Mouse (Mus musculus): ENCODE data around the gene Mprip.
A peak's percentile ranks its signal among the peaks of the same experiment; 100 is the strongest.

Gene Mprip

GRCm38 (mm10) chr11:59758191-59758985 is 97.3 kb downstream of the Mprip start:
- no peak for DNase-seq (ENCODE audit: extremely low spot score, low spot score)

GRCm38 (mm10) chr11:59759178-59759577 is 98.1 kb downstream of the Mprip start:
- no peak for DNase-seq (ENCODE audit: extremely low spot score, low spot score)

DNA sequence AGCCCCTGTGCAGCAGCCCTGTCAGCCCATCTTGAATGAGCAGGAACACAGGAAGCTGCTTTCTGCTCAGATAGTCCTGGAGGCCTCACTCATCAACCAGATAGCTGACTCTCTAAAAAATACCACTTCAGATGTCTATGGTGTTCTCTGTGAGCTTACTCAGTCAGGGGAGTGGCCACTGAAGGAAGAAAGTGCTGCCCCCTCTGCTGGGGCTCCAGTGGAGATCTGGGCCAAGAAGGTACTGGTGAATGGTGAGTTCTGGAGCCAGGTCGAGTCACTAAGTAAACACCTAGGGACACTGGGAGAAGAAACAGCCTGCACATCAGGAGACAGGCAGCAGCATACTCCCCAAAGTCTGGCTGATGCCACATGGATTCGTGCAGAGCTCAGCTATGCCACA is 98.5 kb downstream of the Mprip start:
- DNase-seq (ENCODE audit: extremely low spot score, low spot score): no peak

GRCm38 (mm10) chr11:59760796-59761195 is 99.7 kb downstream of the Mprip start:
- DNase-seq (ENCODE audit: extremely low spot score, low spot score): no peak

DNA sequence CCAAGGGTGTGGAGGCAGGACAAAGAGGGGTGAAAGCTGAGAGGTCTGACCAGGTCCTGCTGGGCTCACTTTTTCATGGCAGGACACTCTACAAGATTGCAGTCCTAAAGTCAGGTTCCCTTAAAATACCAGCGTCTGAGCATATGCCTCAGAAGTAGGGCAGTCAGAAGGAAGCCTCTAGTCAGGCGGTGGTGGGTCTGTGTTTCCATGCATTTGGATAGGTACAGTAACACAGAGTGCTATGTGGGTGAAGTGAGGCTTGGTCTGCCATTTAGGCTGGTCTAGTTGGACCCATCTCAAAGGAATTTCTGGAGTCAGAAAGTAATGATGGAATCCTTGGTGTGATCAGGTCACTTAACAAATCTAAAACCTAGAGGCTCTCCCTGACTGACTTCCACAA is 108.2 kb downstream of the Mprip start:
- DNase-seq (ENCODE audit: extremely low spot score, low spot score): no peak

- no peak for DNase-seq (ENCODE audit: extremely low spot score, low spot score)
These were observed 108.6 kb downstream of the Mprip start for GRCm38 (mm10) chr11:59769738-59770137.

DNA sequence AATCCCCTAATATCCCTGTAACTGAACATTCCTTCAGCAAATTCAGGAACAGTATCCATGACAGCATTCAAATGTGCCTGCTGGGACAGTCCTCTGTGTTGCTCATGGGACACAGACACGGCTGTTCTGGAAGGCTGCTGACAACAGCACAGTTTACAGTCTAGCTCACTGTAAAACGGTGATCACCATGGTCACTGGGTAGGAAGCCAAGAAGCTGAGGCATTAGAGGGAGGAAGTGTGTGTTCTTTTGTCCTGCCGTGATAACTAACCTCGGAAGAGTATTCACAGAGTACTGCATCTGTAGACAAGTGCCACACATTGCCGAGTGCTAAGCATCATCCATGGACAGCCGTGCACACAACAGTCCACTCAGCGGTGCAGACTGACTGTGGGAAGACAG is 109.6 kb downstream of the Mprip start:
- no peak for DNase-seq (ENCODE audit: extremely low spot score, low spot score)

DNA sequence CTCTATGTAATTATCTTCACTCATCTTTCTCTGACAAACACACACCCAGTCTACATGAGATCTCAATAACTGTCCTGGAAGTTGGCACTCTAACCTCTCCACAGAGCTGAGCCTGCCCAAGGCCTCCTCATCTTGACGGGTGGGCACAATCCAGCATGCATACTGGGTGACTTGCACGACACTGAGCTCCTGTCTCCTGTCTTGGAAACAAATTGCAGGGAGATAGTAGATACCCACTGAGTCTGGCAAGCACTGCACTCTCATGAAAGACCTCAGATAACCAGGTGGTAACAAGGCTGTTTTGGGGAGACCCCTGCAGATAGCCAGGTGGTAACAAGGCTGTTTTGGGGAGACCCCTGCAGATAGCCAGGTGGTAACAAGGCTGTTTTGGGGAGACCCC is 111.2 kb downstream of the Mprip start:
- DNase-seq (ENCODE audit: extremely low spot score, low spot score): no peak

DNA sequence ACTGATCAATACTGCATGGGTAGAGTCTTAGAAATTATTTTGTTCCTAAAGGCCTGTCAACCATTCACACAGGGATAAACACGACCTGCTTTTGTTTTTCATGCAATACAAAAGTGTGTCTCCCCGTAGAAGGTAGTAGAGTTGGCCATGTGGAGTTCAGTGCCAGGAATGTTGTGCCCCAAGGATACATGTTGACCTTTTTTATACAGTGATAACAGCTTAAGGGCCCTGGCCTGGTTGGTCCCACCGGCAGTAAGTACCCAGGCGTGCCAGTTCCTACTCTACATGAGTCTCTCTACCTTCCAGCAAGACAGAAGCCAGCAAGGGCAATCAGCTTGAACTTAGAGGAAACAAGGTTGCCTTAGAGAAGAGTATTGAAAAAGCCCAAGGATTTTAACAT is 111.8 kb downstream of the Mprip start:
- no peak for DNase-seq (ENCODE audit: extremely low spot score, low spot score)

DNA sequence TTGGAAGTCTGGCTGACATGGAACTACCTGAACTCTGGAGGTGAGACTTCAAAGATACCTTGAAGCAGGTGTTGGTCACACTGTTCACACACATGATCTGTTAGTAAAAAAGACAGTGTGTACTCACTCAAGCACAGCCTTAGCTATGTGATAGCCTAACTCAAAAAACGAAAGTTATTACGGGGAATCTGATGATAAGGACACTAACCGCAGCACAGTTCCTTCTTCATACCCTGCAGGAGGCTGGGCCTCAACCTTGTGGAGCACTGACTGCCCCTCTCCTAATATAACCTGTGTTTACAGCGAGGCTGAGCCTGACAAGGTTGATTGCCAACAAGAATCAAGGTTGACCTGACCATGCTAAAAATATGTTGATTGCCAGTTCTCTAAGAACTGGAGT is 113.4 kb downstream of the Mprip start:
- no peak for DNase-seq (ENCODE audit: extremely low spot score, low spot score)

- no peak for DNase-seq (ENCODE audit: extremely low spot score, low spot score)
These were observed 114.5 kb downstream of the Mprip start for GRCm38 (mm10) chr11:59775435-59776148.

DNA sequence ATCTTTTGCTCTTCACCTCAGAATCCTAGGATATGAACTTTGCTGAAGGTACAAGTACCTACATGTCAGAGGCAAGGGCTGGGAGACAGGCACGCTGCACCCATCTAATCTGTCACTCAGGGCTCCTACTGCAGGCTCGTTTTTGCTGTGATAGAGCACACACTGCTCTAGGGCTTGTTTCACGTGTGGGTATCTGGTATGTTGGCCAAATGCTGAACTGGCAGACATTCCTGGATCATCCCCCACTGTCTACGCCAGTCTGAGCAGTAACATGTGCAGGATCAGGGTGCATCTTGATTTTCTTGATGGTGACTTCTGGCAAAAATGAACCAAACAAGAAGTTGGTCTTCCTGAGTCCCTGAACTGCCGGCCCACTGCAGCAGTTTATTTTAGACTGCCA is 116.2 kb downstream of the Mprip start:
- DNase-seq (ENCODE audit: extremely low spot score, low spot score): no peak

DNA sequence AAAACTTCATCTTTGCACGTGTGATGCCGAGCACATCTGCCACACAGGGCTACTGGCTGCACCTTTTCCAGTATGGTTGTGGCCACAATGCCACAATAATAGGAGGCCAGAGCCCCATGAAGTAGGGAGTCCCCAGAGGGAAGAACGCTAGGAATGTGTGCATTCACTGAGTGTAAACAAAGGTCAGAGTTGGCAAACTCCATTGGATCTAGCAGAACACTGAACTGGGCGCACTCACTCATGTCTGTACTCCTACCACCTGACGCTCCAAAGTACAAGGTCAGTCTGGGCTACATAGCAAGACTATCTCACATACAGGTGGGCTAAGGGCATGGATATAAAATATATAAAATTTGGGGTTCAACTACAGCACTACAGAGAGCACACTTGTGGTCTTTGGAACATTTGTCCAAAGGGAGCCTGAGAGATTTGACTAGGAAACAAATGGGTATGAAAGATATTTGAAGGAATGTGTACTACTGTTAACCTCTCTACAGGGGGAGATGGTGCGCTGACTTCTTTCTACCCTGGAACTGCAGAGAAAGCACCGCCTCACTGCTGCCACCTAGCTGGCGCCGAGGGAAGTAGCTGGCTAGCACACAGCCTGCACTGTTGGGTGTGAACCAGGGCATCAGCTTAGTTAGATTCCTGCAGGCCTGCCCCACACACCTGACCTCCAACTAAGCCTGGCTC is 117.2 kb downstream of the Mprip start:
- peak; percentile 71 for DNase-seq (ENCODE audit: extremely low spot score, low spot score)

GRCm38 (mm10) chr11:59778874-59779223 is 117.7 kb downstream of the Mprip start:
- no peak for DNase-seq (ENCODE audit: extremely low spot score, low spot score)

- no peak for DNase-seq (ENCODE audit: extremely low spot score, low spot score)
These were observed 118.3 kb downstream of the Mprip start for GRCm38 (mm10) chr11:59779406-59779805.

DNA sequence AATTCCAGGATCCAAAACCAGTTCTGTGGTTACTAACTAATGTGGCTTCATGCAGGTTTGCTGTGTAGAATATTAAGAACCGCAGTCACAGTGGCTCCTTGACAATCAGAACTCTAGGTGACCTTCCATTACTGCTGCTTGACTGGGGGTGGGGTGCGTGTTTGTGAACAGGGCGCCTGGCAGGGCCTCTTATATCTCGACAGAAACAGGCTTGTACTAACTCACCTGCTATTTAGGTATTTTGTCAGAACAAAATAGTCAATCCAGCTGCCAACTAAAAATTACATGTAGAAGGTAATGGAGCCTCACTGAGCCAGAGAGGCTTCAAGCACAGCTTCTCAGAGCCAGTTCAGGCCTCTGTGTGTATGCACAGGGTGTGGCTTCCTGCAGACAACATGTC is 119.1 kb downstream of the Mprip start:
- DNase-seq (ENCODE audit: extremely low spot score, low spot score): no peak

GRCm38 (mm10) chr11:59782091-59782590 is 121.0 kb downstream of the Mprip start:
- DNase-seq (ENCODE audit: extremely low spot score, low spot score): no peak

GRCm38 (mm10) chr11:59783591-59783990 is 122.5 kb downstream of the Mprip start:
- DNase-seq (ENCODE audit: extremely low spot score, low spot score): no peak

GRCm38 (mm10) chr11:59786444-59787198 is 125.5 kb downstream of the Mprip start:
- no peak for DNase-seq (ENCODE audit: extremely low spot score, low spot score)

DNA sequence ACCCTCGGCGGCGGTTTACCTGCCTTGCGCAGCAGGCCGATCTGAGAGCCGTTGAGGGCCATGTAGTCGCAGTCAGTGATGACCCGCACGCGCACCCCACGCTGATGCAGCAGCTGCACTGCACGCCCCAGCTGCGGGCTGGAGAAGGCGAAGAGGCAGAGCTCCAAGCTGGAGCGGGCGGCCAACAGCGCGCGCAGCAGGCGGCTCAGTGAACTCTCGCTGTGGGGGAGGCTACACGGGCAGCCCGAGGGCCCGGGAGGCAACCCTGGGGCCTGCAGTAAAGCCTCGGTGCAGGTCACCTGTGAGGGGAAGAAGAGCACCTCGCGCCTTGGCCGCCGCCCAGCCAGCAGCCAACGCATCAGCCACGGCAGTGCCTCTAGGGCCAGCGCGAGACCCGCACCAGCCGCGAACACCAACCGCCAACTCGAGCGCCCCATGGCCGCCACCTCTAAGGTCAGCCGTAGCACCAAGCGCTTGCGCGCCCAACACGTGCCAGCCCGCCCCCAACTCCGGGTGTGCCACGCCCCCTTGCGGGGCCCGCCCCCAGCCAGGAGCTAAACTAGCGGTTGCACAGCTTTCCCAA is 126.2 kb downstream of the Mprip start, which contains the start of gene Pld6:
Pld6 (minus strand) TSS at position 447 of the 583 bp plus-strand sequence.
- DNase-seq (ENCODE audit: extremely low spot score, low spot score): peak; percentile 65

GRCm38 (mm10) chr11:59789311-59789710 is 128.2 kb downstream of the Mprip start:
- DNase-seq (ENCODE audit: extremely low spot score, low spot score): no peak

All from neural tube, embryonic 10.5 days (tissue).